Mouse (Mus musculus) testis, adult 2 months (tissue): ENCODE data around the gene Gla. TPM values are rescaled to one million over a fixed set of nuclear protein-coding genes. Genes with fewer than 3 reads are reported as not detected.

ENCODE experiments used
- H3K27ac ChIP-seq: fragments of 200-500 bp; 2 replicates; pipeline ENCODE4 v1.5.1; 2012; ENCODE audit warnings: low read depth, low read length; ENCODE audit not compliant: control insufficient read depth, insufficient read depth
- H3K27me3 ChIP-seq: fragments of 200-500 bp; 2 replicates; pipeline ENCODE4 v1.6.1; 2012; ENCODE audit warnings: mild to moderate bottlenecking, low read length, moderate library complexity; ENCODE audit not compliant: control insufficient read depth, insufficient read depth
- H3K36me3 ChIP-seq: fragments of 200-500 bp; 2 replicates; pipeline ENCODE4 v1.6.1; 2012; ENCODE audit warnings: mild to moderate bottlenecking, low read length; ENCODE audit not compliant: control insufficient read depth, insufficient read depth
- H3K4me1 ChIP-seq: fragments of 200-500 bp; 2 replicates; pipeline ENCODE4 v1.6.1; 2012; ENCODE audit warnings: low read length; ENCODE audit not compliant: control insufficient read depth, insufficient read depth
- H3K4me3 ChIP-seq: fragments of 200-500 bp; 2 replicates; pipeline ENCODE4 v1.5.1; 2012; ENCODE audit warnings: low read depth, mild to moderate bottlenecking, low read length, moderate library complexity, mixed read lengths; ENCODE audit not compliant: control insufficient read depth
- CTCF ChIP-seq: fragments of 200-500 bp; IDR thresholded peaks from 2 replicates; pipeline ENCODE4 v1.5.1; 2012; ENCODE audit warnings: low read depth, mild to moderate bottlenecking, inconsistent platforms, low read length, moderate library complexity; ENCODE audit not compliant: control insufficient read depth, insufficient read depth, insufficient replicate concordance
- POLR2A ChIP-seq: fragments of 200-500 bp; IDR thresholded peaks from 2 replicates; pipeline ENCODE4 v1.6.1; 2012; ENCODE audit warnings: low read depth, mild to moderate bottlenecking, inconsistent platforms, low read length, moderate library complexity; ENCODE audit not compliant: control insufficient read depth
- polyA plus RNA-seq: library from polyadenylated mRNA; depleted of rRNA; stranded (reverse); fragments of >200 nt; gene quantifications from 2 replicates; pipeline ENCODE4 v1.2.3, GENCODE M21; 2012; rRNA removed

Gla gene
- polyA plus RNA-seq: 0.73 and 0.80 TPM in 2 replicates

- Histone ChIP-seq H3K36me3 (no peaks in the 10 kb centered on the region), H3K27me3 (no peaks in the 10 kb centered on the region), H3K4me3 (peak within 1 kb of the TSS; percentile 91), H3K27ac (peak within 1 kb of the TSS; percentile 92), H3K4me1 (no peaks in the 10 kb centered on the region; the same call in 1 of the 2 replicates)
- TF ChIP-seq CTCF (no peak), POLR2A (peak; percentile 59)
Observed at GRCm38 (mm10) chrX:134600659-134601379, at the start of gene Gla, which contains the start of gene Hnrnph2. TSS of gene Gla (minus strand) at chrX:134601125. TSS of gene Hnrnph2 (plus strand) at chrX:134601179.

- H3K4me1 ChIP-seq: no peaks in the 10 kb centered on the region
- no peak for TF ChIP-seq CTCF
- no peak for TF ChIP-seq POLR2A
- no peak overlapping the region for H3K27ac ChIP-seq
- H3K36me3 ChIP-seq: no peaks in the 10 kb centered on the region
- no peaks in the 10 kb centered on the region for H3K27me3 ChIP-seq
- H3K4me3 ChIP-seq: no peak overlapping the region
Observed at GRCm38 (mm10) chrX:134648031-134648692, 47.2 kb upstream of the Gla start.

- Histone ChIP-seq H3K27me3 (no peaks in the 10 kb centered on the region), H3K36me3 (no peaks in the 10 kb centered on the region), H3K4me1 (no peaks in the 10 kb centered on the region), H3K4me3 (no peak overlapping the region), H3K27ac (no peak overlapping the region)
- TF ChIP-seq POLR2A (no peak), CTCF (no peak)
Observed at GRCm38 (mm10) chrX:134647421-134647820, 46.5 kb upstream of the Gla start.

GRCm38 (mm10) chrX:134646338-134646737, 45.4 kb upstream of the Gla start:
- Histone ChIP-seq H3K27me3 (no peaks in the 10 kb centered on the region), H3K36me3 (no peaks in the 10 kb centered on the region), H3K4me3 (no peak overlapping the region), H3K27ac (no peak overlapping the region), H3K4me1 (no peaks in the 10 kb centered on the region)
- TF ChIP-seq POLR2A (no peak), CTCF (no peak)

GRCm38 (mm10) chrX:134641000-134641760, 40.3 kb upstream of the Gla start:
- no peaks in the 10 kb centered on the region for H3K27me3 ChIP-seq
- no peak overlapping the region for H3K27ac ChIP-seq
- TF ChIP-seq CTCF (no peak), POLR2A (no peak)
- H3K4me1 ChIP-seq: no peaks in the 10 kb centered on the region
- no peaks in the 10 kb centered on the region for H3K36me3 ChIP-seq
- no peak overlapping the region for H3K4me3 ChIP-seq

GRCm38 (mm10) chrX:134635860-134636259, 34.9 kb upstream of the Gla start:
- H3K27ac ChIP-seq: no peak overlapping the region
- no peak for TF ChIP-seq CTCF
- no peaks in the 10 kb centered on the region for H3K36me3 ChIP-seq
- no peaks in the 10 kb centered on the region for H3K27me3 ChIP-seq
- no peaks in the 10 kb centered on the region for H3K4me1 ChIP-seq
- no peak overlapping the region for H3K4me3 ChIP-seq

GRCm38 (mm10) chrX:134635111-134635510, 34.2 kb upstream of the Gla start:
- TF ChIP-seq POLR2A (no peak), CTCF (no peak)
- Histone ChIP-seq H3K4me3 (no peak overlapping the region), H3K4me1 (no peaks in the 10 kb centered on the region), H3K27ac (no peak overlapping the region), H3K27me3 (no peaks in the 10 kb centered on the region), H3K36me3 (no peaks in the 10 kb centered on the region)
